Mouse (Mus musculus): ENCODE measurements around the gene Mup21. TPM values are rescaled to one million over a fixed set of nuclear protein-coding genes. Genes with fewer than 3 reads are reported as not detected.

Gene Mup21
- total RNA-seq (2023) = not detected

GRCm38 (mm10) chr4:62150811-62151210, at the start of gene Mup21:
Gene Mup21 (minus strand): TSS chr4:62150863.

Other genes with a start within 250 kb of the Mup21 start
- not detected for gene Mup20, start 96.7 kb downstream of the Mup21 start, total RNA-seq (2023)
- gene Mup3, start 63.5 kb downstream of the Mup21 start, total RNA-seq (2023) = not detected
- gene Zfp37, start 80.2 kb upstream of the Mup21 start, total RNA-seq (2023) = under 1 TPM; 0.27 to 0.47 TPM
- gene Slc31a2, start 111.7 kb upstream of the Mup21 start, total RNA-seq (2023) = 10 to 100 TPM; 26.6 to 30.2 TPM
- 100 to 1,000 TPM; 121 to 123 TPM for gene Fkbp15, start 209.7 kb upstream of the Mup21 start, total RNA-seq (2023)
- gene Slc31a1, start 209.9 kb upstream of the Mup21 start, total RNA-seq (2023) = 10 to 100 TPM; 18.6 to 19.1 TPM